Mouse (Mus musculus): Measurements from ENCODE around the gene Ppp6r2.
A peak's percentile ranks its signal among the peaks of the same experiment; 100 is the strongest.

The Ppp6r2 gene

DNA sequence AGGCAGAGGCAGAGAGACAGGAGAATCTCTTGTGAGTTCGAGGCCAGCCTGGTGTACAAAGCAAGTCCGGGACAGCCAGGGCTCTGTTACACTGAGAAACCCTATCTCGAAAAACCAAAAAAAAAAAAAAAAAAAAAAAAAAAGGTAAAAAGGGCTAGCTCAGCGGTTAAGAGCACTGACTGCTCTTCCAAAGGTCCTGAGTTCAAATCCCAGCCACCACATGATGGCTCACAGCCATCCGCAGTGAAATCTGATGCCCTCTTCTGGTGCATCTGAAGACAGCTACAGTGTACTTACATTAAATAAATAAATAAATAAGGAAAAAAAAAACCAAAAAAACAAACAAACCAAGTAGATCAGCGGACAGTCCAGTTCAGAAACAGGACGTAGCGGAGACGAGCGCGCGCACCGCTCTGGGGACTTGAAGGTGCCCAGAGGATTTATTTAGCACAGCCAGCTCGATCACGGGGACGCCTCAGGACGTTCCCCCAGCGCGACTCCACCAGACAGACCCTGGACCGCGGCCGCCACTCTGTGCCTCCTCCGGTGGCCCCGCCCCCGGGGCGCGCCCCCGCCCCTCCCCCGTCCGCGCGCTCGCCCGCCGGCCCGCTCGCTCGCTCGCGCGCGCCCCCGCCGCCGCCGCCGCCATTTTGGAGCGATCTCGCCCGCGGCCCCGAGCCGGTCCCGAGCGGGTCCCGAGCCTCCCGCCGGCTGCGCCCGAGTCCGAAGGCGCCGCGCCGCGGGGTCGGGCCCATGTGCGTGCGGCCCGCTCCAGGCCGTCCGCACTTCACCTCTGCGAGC is at the start of gene Ppp6r2:
TSS of gene Ppp6r2 (plus strand) at position 639 of the 801 bp plus-strand sequence.
- peak; percentile 52 to 61 for DNase-seq (ENCODE audit: low spot score in 2 of 2)

DNA sequence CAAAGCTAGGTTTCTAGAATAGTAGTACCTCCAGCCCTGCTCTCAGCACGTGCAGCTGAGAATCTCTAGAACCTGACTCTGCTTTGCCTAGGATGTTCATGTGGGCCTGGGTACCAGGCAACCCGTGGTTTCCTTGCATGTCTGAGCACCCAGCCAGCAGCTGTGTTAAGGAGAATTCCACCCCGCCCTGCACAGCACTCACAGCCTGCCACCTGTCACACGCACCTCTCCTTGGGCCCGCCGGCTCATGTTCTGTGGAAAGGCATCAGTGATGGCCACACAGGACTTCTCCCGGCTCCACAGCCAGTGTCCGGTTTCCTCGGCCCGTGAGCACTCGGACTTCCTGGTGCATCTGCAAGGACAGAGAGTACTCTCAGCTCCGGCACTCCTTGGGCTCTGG is 45.9 kb upstream of the Ppp6r2 start:
- DNase-seq (ENCODE audit: low spot score in 2 of 2) = no peak

DNA sequence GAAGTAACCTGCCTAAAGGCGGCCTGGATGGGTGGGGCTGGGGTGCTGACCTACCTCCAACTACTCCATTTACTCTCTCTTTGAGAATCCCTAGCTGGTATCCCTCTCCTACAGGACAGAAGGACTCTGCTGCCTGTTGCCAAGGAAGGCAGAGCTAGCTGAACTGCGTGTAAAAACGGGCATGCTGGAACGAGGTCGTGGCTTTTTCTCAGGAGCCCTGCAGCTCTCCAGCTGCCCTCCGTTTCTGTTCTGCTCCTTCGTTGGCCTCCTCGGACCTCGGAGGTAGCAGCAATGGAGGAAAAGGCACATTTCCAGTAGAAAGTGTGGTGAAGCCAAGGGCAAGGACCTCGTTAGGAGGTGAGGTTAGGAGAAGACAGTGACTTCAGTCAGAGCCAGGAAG is 42.4 kb upstream of the Ppp6r2 start:
- no peak for DNase-seq (ENCODE audit: low spot score in 2 of 2)

DNA sequence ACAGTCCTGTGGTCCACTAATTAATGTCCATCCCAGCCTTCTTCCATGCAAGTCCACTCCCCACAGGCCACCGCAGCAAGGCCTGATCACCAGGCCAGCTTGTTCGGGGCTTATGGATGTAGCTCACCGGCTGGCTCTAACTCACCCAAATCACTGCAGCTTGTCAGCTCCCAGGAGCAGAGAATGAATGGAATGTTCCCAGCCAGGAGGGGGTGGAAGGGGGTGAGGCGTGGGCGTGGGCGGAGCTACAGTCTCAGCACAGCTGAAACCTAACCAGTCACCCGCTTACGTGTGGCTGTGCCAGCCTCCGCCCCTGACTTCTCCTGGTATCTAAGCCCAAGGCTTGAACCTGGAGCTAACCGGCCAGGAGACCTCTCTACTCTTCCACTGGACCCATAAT is 41.9 kb upstream of the Ppp6r2 start:
- DNase-seq (ENCODE audit: low spot score in 2 of 2) = peak; percentile 50 to 62

DNA sequence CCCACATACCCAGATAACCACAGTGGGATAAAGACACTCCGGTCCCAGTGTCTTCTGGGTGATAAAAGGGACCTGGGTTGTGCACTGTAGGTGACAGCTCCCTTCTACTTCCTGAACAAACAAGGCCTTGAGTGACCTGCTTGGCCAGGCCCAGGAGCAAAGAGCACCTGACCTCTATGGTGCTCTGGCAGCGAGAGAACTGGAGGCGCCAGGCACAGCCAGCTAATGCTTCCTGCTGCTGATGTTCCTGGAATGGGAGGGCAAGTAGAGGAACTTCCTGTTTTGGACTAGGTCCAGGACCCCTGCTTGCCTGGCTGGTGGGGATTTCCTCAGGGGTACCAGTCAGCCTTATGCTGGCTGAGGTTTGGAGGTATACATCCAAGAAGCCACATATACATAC is 41.3 kb upstream of the Ppp6r2 start:
- no peak for DNase-seq (ENCODE audit: low spot score in 2 of 2)

DNA sequence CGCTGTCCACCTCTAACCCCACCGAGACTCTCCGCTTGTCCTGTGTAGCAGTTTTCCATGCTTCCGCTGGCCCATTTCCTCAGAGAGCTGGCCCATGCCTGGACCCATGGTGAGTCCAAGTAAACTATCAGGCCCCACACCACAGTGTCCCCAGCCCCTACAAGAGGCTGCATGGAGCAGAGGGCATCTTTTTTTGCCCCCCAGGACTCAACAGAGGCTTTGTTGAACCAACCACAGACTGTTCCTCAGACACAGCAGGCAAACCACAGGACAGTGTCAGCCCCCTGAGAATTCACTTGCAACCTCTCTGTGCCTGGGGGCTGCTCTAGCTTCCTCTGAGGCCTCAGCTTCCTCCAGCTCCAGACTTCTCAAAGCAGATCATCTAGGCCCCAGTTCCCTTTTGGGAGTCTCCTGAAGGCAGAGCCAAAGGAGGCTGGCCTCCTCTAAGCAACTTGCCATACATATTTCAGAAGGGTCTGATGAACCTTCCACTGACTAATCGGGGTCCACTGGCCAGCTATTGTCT is 39.8 kb upstream of the Ppp6r2 start:
- DNase-seq (ENCODE audit: low spot score in 2 of 2) = no peak

DNA sequence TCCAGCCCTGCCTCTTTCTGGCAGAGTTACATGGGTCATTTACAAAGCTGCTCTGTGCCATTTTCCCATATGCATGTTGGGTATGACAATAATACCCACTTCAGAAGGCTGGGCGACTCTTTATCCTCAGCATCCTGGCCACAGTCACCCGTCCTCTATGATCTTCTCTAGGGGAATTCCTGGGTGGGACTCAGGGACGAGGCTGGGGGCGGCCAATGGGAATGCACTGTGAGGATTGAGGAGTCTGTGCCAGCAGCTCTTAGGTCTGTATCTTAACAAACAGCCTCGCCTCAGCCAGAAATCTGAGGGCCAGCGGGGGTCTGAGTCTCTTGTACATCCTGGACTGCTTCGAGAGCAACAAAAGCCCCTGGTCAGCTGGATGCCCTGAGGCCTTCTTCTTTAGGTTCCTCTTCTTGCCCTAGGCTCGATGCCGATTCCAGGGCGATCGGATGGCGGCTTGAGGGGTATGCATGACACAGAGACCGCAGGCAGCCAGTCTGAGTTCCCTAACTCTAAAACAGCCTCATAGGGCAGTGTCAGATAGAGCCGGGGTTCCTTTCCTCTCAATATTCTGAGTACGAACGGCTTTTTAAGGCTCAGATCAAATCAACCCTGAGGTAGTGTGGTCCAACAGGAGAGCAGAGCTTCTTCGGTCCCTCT is 38.9 kb upstream of the Ppp6r2 start:
- DNase-seq (ENCODE audit: low spot score in 2 of 2) = no peak

DNA sequence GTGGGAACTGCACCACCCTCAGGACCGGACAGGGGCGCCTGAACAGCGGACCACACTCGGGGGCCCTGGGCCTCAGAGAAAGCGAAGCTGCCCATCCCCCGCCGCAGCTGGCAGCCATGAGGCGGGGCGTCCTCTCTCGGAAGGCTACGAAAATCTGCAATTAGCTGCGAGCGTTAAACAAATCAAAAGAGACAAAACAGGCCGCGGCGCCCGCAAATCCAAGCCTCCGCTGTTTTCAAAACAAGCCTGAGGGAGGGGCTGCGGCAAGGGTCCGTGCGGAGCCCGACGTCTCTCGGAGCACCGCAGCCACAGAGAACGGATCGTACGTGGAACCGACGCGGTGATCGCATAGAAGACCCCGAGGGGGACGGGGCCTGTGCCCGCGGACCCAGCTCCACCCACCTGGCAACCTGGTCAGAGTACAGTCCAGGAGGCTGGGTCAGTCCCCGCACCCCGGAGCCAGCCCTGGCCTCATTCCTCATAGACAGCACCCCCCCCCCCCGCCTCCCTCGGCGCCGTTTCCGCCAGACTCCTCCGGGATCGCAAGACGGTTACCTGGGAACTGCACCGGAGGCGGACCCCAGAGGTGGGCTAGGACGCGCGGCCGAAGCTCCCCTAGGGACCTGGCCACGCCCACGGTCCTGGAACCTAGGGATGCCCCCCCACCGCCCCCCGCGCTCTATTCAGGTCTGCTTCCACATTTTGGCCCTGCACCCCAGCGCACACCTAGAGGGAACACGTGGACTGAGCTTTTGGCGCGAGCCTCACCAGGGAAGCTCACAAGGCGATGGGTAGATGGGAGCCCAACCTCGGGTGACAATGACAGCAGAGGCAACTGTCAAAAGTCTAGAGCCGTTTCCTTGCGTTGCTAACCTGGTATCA is 38.1 kb upstream of the Ppp6r2 start:
- no peak for DNase-seq (ENCODE audit: low spot score in 2 of 2)

DNA sequence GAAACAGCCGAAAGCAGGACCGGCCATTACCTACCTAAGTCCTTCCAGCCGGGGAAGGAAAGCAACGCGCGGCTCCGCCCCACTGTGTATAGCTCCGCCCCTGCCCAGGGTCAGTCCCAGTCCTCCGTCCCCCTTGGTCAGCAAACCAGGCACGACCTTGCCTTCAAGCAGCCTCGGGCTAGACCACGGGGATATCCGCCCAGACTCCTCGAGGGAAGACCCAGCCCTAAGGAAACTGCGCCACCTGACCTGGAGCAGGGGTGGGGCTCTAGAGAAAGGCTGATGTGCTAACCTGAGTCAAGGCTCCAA is 37.5 kb upstream of the Ppp6r2 start:
- no peak for DNase-seq (ENCODE audit: low spot score in 2 of 2)

DNA sequence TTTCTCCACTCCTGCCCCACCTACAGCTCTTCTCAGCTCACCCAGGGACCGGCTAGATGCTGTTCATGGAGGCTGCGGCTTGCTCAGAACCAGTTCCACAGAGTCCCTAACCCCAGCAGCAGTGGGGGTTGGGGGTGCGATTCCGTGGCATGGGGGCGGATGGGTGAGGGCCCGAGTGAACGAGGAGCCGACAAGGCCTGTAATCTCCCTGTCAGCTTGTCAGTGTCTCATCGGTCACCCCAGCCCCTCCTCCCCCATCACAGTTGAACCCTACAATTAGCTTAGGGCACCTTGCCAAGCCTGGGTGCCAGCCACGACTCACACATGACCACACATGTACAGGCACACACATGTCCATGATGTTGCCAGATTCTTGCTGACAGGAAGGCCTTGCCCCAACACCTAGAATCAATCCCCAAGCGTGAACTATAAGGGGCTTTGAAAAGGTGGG is 36.4 kb upstream of the Ppp6r2 start:
- DNase-seq (ENCODE audit: low spot score in 2 of 2) = no peak

DNA sequence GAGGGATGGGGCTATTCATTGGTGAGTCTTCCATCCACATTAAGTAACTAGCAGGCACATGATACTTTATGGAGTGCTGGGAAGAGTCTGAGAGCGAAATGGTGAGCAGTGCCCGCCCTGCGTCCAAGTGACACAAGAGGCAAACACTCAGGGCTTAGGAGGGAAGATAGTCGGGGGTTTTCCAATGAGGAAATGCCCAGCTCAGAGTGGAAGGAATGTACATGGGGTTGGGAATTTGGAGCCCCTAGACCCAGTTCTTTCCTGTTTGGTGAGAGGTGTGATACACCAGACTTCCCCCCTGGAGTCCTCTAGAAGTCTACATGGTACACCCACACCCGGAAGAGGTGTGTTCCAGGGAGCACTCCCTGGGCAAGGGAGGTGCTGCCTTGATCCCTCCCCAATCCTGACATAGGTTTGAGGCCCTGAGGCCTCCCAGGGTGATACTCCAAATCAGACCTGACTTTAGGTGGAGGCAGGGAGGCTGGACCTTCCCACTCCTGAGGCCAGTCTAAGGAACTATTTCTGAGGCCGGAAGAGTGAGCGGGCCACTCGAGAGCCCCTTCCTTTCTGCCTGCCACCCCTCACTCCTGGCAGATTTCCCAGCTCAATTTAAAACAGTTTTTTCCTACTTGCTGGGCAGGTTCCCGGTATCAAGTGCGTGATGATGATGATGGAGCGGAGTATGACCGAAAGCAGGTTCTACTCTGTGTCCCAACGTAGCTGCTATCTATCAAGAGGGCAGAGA is 35.8 kb upstream of the Ppp6r2 start:
- no peak for DNase-seq (ENCODE audit: low spot score in 2 of 2)

DNA sequence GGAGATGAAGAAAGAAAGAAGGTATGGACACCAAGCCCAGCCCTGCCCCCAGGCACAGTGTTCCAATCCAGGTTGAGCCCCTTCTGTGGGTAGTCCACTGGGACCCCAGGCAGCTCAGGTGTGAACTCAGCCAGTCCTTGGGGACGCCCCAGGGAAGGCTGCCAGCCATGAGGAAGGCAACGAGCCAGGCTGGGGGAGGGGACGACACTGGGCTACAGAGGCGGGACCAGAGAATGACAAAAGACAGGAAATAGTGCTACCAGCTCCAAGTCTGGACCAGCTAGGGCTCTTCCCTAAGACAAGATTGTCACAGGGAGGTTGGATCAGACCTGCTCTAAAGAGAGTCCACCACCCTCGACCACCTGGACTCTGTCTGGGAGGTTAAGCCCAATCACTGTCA is 34.2 kb upstream of the Ppp6r2 start:
- peak in 1 of 2 experiments; percentile 58 for DNase-seq (ENCODE audit: low spot score in 2 of 2)

DNA sequence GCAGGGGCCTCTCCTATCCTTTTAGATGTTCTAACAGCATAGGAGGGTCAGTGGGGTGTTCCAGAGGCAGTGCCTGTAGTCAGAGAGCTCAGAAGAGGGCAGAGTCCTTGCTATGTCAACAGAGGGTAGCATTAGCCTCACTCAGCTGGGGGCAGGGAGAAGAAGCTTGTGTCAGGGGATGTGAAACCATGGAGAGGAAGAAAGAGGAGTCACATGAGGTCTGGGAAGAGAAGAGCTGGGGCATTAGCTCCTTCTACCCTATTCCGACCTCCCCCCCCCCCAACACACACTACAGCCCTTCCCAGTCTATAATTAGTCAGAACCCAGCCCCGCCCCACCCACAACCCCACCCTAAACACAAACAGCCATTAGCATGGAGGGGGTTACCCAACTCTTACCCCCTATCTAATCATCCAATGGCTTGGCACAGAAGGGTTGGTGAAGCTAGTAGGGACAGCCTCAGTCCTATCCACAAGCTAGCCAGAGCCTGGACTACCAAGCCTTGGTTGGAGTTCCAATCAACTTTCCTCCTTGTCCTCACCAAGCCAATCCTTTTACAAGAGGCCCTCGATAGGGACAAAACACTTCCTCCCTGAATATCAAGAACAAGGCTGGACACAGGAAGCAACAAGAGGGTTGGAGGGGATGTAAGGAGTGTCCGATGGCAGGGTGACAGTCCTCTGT is 33.6 kb upstream of the Ppp6r2 start:
- DNase-seq (ENCODE audit: low spot score in 2 of 2) = no peak

DNA sequence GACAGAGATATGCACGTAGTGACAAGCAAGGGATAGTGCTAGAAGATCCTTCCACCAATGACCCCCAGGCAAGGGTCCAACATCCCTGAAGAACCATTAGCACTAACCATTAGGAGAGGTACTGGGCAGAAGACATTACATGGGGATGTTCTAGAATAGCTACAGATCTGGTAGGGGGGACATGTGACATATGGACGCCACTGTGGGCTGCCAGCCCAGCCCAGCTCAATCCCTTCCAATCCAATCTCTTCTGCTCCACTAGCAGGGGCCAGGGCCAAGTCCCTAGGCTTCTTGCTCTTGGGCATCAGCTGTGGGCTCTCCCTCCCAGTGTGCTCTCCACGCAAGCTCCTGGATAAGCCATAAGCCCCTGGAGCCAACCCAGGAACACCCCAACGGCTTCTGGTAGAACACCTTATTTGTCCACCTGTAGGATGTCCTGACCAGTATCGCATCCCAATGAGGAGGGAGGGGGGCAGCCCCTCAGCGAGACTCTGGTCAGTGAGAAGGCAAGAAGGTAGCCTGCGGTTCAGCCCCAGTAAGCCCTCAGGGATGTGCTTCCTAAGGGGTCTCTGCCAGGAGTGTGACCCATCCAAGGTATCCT is 33.0 kb upstream of the Ppp6r2 start:
- no peak for DNase-seq (ENCODE audit: low spot score in 2 of 2)

DNA sequence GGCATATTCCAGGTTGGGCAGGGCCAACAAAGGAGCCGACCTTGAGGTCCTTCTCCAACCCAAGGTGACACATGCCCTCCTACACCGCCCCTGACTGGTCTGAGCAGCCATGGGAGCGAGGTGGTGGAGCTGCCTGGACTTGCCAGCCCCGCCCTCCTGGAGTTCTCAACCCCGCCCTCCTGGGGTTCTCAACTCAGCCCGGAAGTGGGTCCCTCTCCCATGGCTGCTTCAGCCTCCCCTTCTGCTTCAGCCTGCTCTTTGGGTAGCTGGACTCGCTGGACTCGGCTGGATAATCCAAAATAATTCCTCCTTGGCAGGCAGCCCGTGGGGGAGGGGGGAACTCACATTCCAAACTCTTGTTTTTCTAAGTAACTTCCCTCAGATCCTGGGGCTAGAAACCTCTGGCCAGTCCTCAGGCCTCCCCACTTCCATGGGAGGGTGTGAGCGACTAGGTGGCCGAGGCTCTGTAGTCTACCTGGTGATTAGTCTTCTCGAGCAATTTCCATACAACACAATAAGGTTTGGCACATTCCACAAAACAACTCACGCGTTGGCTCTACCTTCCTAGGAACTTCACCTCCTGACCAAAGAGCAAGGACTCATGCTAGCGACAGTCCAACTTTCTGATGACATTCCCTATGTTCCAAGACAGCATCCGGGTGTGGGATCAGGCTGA is 32.3 kb upstream of the Ppp6r2 start:
- DNase-seq (ENCODE audit: low spot score in 2 of 2) = no peak

DNA sequence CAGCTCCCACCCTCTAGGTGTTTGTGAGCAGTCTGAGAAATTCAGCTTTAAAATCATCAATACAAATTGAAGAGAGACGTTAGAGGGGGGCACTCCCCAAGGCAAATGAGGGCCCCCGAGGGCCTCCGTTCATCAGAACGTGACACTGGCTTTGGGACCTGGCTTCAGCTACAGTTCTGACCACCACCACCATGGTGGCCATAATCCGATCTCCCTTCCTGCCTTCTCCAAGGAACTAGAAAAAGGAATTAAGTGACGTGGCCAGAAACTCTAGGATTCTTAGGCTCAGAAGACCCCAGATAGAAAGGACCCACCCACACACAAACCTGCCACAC is 31.8 kb upstream of the Ppp6r2 start:
- DNase-seq (ENCODE audit: low spot score in 2 of 2) = no peak

DNA sequence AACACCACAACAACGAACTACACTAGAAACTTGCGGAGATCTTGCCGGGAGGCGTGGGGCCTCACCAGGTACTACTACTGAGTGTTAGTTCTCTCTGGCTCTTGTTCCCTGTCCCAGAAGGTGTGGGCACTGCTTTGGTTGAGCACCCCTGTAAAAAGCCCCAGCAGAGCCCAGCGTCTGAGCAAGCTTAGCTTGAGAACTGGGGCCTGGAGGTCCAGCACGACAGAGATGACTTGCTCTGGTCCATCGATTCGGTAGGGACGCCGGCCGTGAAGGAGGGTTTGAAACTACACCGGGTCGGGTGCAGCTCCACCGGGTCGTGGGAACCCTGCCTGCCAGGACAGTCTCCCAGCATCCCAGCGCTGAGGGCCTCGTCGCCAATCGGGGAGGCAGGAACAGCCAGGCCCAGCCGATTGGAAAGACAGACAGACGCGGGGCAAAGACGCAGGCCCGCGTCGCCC is 31.2 kb upstream of the Ppp6r2 start:
- DNase-seq (ENCODE audit: low spot score in 2 of 2) = no peak

DNA sequence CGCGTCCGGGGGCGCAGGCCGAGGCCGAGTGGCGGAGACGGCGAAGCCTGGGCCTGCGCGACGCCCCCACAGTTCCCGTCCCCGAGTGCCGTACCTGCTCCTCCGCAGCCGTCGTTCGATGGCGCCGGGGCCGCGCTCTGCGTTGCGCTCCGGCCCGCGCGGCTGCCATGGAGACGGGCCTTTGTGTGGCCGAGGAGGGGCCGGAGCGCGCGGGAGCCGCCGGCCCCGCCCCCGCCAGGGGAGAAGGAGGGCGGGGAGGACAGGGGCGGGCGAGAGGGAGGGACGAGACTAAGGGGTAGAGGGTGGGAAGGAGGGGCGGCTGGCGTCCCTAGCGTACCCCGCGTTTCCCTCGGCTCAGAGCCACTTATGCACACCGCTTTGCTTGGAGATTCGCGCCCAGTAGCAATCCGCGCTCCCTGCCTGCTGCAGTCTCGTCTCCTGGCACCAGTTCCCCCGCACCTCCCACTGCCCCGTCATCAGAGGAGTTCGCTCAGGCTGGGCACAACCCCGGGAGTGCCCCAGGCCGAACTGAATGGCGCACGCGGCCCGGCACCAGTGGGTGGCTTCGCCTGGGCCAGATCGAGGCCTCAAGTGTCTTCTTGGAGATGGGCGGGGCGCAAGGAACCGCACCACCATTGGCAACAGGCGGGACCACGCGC is 30.7 kb upstream of the Ppp6r2 start, which contains the start of gene Plxnb2:
TSS of gene Plxnb2 (minus strand) at position 218 of the 659 bp plus-strand sequence.
- DNase-seq (ENCODE audit: low spot score in 2 of 2) = peak; percentile 56

DNA sequence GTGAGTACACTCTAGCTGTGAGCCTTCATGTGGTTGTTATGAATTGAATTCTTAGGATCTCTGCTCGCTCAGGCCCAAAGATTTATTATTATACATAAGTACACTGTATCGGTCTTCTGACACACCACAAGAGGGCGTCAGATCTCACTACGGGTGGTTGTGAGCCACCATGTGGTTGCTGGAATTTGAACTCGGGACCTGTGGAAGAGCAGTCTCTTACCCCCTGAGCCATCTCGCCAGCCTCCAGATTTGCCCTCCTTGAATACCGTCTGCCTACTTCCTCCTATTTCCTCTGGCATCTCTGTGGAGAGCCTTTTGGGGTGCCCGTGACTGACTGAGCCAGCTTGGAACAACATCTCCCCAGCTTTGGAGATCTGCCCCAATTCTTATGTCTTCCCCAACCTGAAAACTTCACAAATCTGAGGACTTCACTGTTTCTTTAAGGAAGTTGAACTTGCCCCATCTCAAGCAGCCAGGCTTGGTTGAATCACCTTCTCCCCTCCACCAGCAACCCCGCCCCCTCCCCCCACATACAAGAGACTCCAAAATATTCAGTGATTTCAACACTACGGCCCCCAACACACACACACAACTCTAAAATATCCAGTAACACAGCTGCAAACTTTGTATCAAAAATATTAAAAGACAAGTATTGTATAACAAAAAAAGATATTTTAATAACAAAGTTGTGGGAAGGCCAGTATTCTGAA is 29.6 kb upstream of the Ppp6r2 start:
- DNase-seq (ENCODE audit: low spot score in 2 of 2) = no peak
